Mouse (Mus musculus) Patski (cell line): ENCODE results near the gene Caln1. TPM values are rescaled to one million over a fixed set of nuclear protein-coding genes. Genes with fewer than 3 reads are reported as not detected.

Experiments used
- ATAC-seq: fragments of 100-300 bp; one replicate; pipeline ENCODE4 v1.8.0; 2021
- CTCF ChIA-PET: fragments of 350-600 bp; sonication (Branson Sonifier 250); formaldehyde crosslinking; loops from one replicate; lab custom pipeline; 2022; ENCODE audit warnings: inconsistent platforms; lab: Charles Lee
- POLR2A ChIA-PET: fragments of 350-600 bp; sonication (Branson Sonifier 250); formaldehyde crosslinking; loops from one replicate; lab custom pipeline; 2022; ENCODE audit warnings: antibody characterized with exemption, inconsistent platforms; lab: Charles Lee
- DNase-seq: peaks from one replicate; pipeline ENCODE4 v3.0.0-alpha.2; 2011; ENCODE audit warnings: low read depth, low spot score
- H3K27me3 ChIP-seq: fragments of 371-371 bp; one replicate; pipeline ENCODE4 v1.5.1; 2021
- CTCF ChIP-seq: fragments of 100-300 bp; IDR thresholded peaks from one replicate; pipeline ENCODE4 v1.5.1; 2021
- in situ Hi-C: fragments of 300-500 bp; cut with MboI; formaldehyde crosslinking; loops from 3 replicates; pipeline ENCODE4 v1.11.1; 2018; ENCODE audit warnings: low pct_unique_long_range_greater_than_20kb, mixed read lengths
- polyA plus RNA-seq: library from polyadenylated mRNA; unstranded; gene quantifications from one replicate; pipeline ENCODE4 v1.2.3, GENCODE M21; 2021

Gene Caln1
- polyA plus RNA-seq, 1 experiment from 2014 or later = not detected

- in situ Hi-C loops = loop anchor here (5.0 kb wide), 1 partner anchor 131 kb away; no protein-coding TSS in a partner anchor
These were observed 501.8 kb downstream of the Caln1 start for GRCm38 (mm10) chr5:130871086-130871485.

GRCm38 (mm10) chr5:130875391-130875790, 506.1 kb downstream of the Caln1 start:
- DNase-seq (no peak), ATAC-seq (no peak)
- in situ Hi-C loops = no loop called here
- POLR2A ChIA-PET = no interaction called here
- H3K27me3 ChIP-seq = no peaks in the 10 kb centered on the region
- TF ChIP-seq CTCF = no peak
- CTCF ChIA-PET = interaction anchor here (1.2 kb wide), 1 partner anchor 17 kb away, joined by 4 read pairs; no protein-coding TSS in a partner anchor

More at GRCm38 (mm10) chr5:130871086-130871485, 501.8 kb downstream of the Caln1 start:
- ATAC-seq (no peak), DNase-seq (no peak)
- no peak for TF ChIP-seq CTCF
- ChIA-PET POLR2A (no interaction called here), CTCF (interaction anchor here (1.5 to 2.4 kb wide), 2 partner anchors 18 to 559 kb away, joined by 3 to 6 read pairs; no protein-coding TSS in a partner anchor)
- H3K27me3 ChIP-seq = no peaks in the 10 kb centered on the region

GRCm38 (mm10) chr5:130880331-130880730, 511.1 kb downstream of the Caln1 start:
- CTCF ChIA-PET = interaction anchor here (1.7 kb wide), 1 partner anchor 27 kb away, joined by 7 read pairs; no protein-coding TSS in a partner anchor
- POLR2A ChIA-PET = no interaction called here
- DNase-seq (no peak), ATAC-seq (no peak)
- TF ChIP-seq CTCF = no peak
- in situ Hi-C loops = no loop called here
- H3K27me3 ChIP-seq = no peaks in the 10 kb centered on the region

- ATAC-seq = no peak
- ChIA-PET CTCF (no interaction called here), POLR2A (no interaction called here)
- TF ChIP-seq CTCF = no peak
- in situ Hi-C loops = no loop called here
- H3K27me3 ChIP-seq = no peaks in the 10 kb centered on the region
- DNase-seq = no peak
These were observed 522.5 kb downstream of the Caln1 start for GRCm38 (mm10) chr5:130891735-130892134.

- peak; percentile 45 for TF ChIP-seq CTCF
- in situ Hi-C loops = no loop called here
- POLR2A ChIA-PET = no interaction called here
- DNase-seq = no peak
- CTCF ChIA-PET = interaction anchor here (1.7 kb wide), 1 partner anchor 9 kb away, joined by 5 read pairs; no protein-coding TSS in a partner anchor
- no peaks in the 10 kb centered on the region for H3K27me3 ChIP-seq
- ATAC-seq = no peak
These were observed 526.7 kb downstream of the Caln1 start for GRCm38 (mm10) chr5:130895991-130896390.

Other genes starting within 250 kb of the Caln1 start
- gene Kctd7, start 224.6 kb upstream of the Caln1 start, polyA plus RNA-seq = 5.1 TPM
- 33.6 TPM for gene Rabgef1, start 197.7 kb upstream of the Caln1 start, polyA plus RNA-seq
- gene Tmem248, start 152.4 kb upstream of the Caln1 start, polyA plus RNA-seq = 62.9 TPM
- 93.7 TPM for gene Sbds, start 113.9 kb upstream of the Caln1 start, polyA plus RNA-seq
- gene Tyw1, start 113.8 kb upstream of the Caln1 start, polyA plus RNA-seq = 34.0 TPM
- gene A330070K13Rik, start 15.2 kb downstream of the Caln1 start, polyA plus RNA-seq = not detected